Mouse (Mus musculus) liver, embryonic 14.5 days (tissue): ENCODE data around the gene Ldlrap1. TPM values are rescaled to one million over a fixed set of nuclear protein-coding genes. Genes with fewer than 3 reads are reported as not detected.
"Not testable (repeated sequence)": the region's sequence is repeated elsewhere in the genome, so short reads cannot be mapped to it uniquely, and the experiment has no call there.

Experiments used
- ATAC-seq: fragments of 200-750 bp; cut with Nextera tagmentation; 2 replicates; pipeline ENCODE4 v1.8.0; 2017; ENCODE audit warnings: moderate number of reproducible peaks, mild to moderate bottlenecking, moderate library complexity; ENCODE audit not compliant: insufficient read depth
- DNase-seq, 3 experiments: peaks; one replicate each; pipeline ENCODE4 v3.0.0-alpha.2; 2012 to 2013; ENCODE audit warnings: low read depth in 3 of 3, low spot score in 3 of 3
- H3K27ac ChIP-seq: fragments of 300-500 bp; sonication (generic); 2 replicates; pipeline ENCODE4 v1.5.1; 2014; ENCODE audit warnings: moderate library complexity, mild to moderate bottlenecking, control low read depth, inconsistent platforms
- H3K27me3 ChIP-seq: fragments of 300-500 bp; sonication (generic); 2 replicates; pipeline ENCODE4 v1.6.1; 2014; ENCODE audit warnings: mild to moderate bottlenecking, low read length, moderate library complexity; ENCODE audit not compliant: control insufficient read depth, insufficient read depth
- H3K36me3 ChIP-seq: fragments of 300-500 bp; sonication (generic); replicated peaks from 2 replicates; pipeline ENCODE4 v1.6.1; 2014; ENCODE audit warnings: low read depth; ENCODE audit not compliant: control insufficient read depth, insufficient read depth
- H3K4me1 ChIP-seq, 2 experiments: fragments of 200-500 bp in 1 of 2; fragments of 300-500 bp in 1 of 2; sonication (generic) in 1 of 2; replicated peaks; 2 replicates each; pipeline ENCODE4 v1.6.1; 2012 to 2014; ENCODE audit warnings: antibody characterized with exemption in 1 of 2, inconsistent platforms in 1 of 2, low read length in 1 of 2; ENCODE audit not compliant: control insufficient read depth in 2 of 2, insufficient read depth in 2 of 2
- H3K4me2 ChIP-seq: fragments of 300-500 bp; sonication (generic); 2 replicates; pipeline ENCODE4 v1.6.1; 2014; ENCODE audit warnings: low read depth, mild to moderate bottlenecking, control low read depth, moderate library complexity
- H3K4me3 ChIP-seq, 2 experiments: fragments of 200-500 bp in 1 of 2; fragments of 300-500 bp in 1 of 2; sonication (generic) in 1 of 2; 2 replicates each; pipeline ENCODE4 v1.5.1; 2012 to 2014; ENCODE audit warnings: low read depth in 2 of 2, low read length in 2 of 2, mild to moderate bottlenecking in 2 of 2, control low read depth in 1 of 2, inconsistent platforms in 1 of 2, moderate library complexity in 1 of 2; ENCODE audit not compliant: insufficient read depth in 1 of 2
- H3K9ac ChIP-seq: fragments of 300-500 bp; sonication (generic); replicated peaks from 2 replicates; pipeline ENCODE4 v1.6.1; 2014; ENCODE audit warnings: mild to moderate bottlenecking, control low read depth, moderate library complexity
- H3K9me3 ChIP-seq: fragments of 300-500 bp; sonication (generic); 2 replicates; pipeline ENCODE4 v1.6.1; 2016; ENCODE audit warnings: low read length, mixed read lengths; ENCODE audit not compliant: control insufficient read depth
- CTCF ChIP-seq: IDR thresholded peaks from 2 replicates; pipeline ENCODE4 v1.5.1; 2016; ENCODE audit warnings: antibody characterized with exemption, low read depth, control low read depth
- EP300 ChIP-seq: IDR thresholded peaks from 2 replicates; pipeline ENCODE4 v1.6.1; 2016; ENCODE audit warnings: antibody characterized with exemption, low read depth
- WGBS: fragments of 180-500 bp; shearing (Covaris S2); extraction: QIAGEN DNeasy Blood & Tissue Kit; methylation state at CpG from one replicate; pipeline ENCODE4 v1.1.7; 2014; ENCODE audit not compliant: insufficient replicate concordance; 5-methylcytosine and 5-hydroxymethylcytosine counted together
- polyA plus RNA-seq, 2 experiments: library from polyadenylated mRNA; depleted of rRNA in 1 of 2; stranded (reverse) in 1 of 2; unstranded in 1 of 2; fragments of >200 nt; fragmentation: Nextera tagmentation in 1 of 2; extraction: Ambion mirVana in 1 of 2; gene quantifications; 2 replicates each; pipeline versions ENCODE4 v1.2.1 to v1.2.3; 2012 to 2014

Ldlrap1 gene
- polyA plus RNA-seq, 2 experiments: 9.1 to 13.4 TPM

DNA sequence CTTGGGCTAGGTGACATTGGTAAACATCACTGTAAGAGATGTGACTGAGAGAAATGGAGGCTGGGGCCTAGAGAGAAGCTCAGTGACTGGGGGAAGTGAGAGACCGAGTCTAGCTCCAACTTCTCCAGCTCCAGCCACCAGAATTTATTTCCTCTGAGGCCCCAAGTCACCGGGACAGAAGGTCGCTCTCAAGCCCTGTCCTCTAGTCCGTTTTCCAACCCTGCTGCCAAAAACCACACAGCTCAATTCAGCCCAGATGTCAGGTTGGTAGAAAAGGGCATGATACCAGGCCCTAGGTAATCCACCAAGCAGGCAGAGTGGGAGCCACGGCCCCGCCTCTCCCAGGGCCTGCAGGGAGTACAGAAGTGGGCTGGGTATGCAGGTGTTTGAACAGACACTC is 29.8 kb upstream of the Ldlrap1 start:
- WGBS: 64% methylated on average over 6 of the region's 6 CpGs
- Histone ChIP-seq H3K9ac (no peak overlapping the region), H3K4me2 (no peak overlapping the region), H3K36me3 (peaks cover 7% of the 10 kb centered on the region), H3K27me3 (no peaks in the 10 kb centered on the region), H3K27ac (no peak overlapping the region), H3K9me3 (no peaks in the 10 kb centered on the region), H3K4me1 (peaks cover 3 to 4% of the 10 kb centered on the region in 2 experiments; a peak in 3 of 4 replicates), H3K4me3 (no peak overlapping the region)
- no peak for ATAC-seq
- no peak for TF ChIP-seq CTCF
- no peak for TF ChIP-seq EP300
- DNase-seq: no peak

GRCm38 (mm10) chr4:134796581-134797361 is 28.9 kb upstream of the Ldlrap1 start:
- H3K9ac ChIP-seq: no peak overlapping the region
- DNase-seq (no peak), ATAC-seq (0 out of 2 replicates have a peak, but pooled peaks have one; percentile 27)
- H3K27ac ChIP-seq: no peak overlapping the region
- peaks cover 3 to 4% of the 10 kb centered on the region in 2 experiments; a peak in 3 of 4 replicates for H3K4me1 ChIP-seq
- WGBS: 18% methylated on average over 7 of the region's 7 CpGs
- no peak overlapping the region for H3K4me3 ChIP-seq
- H3K4me2 ChIP-seq: no peak overlapping the region
- no peaks in the 10 kb centered on the region for H3K9me3 ChIP-seq
- H3K36me3 ChIP-seq: no peaks in the 10 kb centered on the region; the same call in 1 of the 2 replicates
- TF ChIP-seq CTCF (no peak), EP300 (no peak)
- H3K27me3 ChIP-seq: no peaks in the 10 kb centered on the region

GRCm38 (mm10) chr4:134795819-134796485 is 28.1 kb upstream of the Ldlrap1 start:
- Histone ChIP-seq H3K27me3 (no peaks in the 10 kb centered on the region), H3K9ac (no peak overlapping the region), H3K4me3 (no peak overlapping the region), H3K4me1 (peaks cover 3 to 4% of the 10 kb centered on the region in 2 experiments; a peak in 3 of 4 replicates), H3K36me3 (no peaks in the 10 kb centered on the region), H3K9me3 (no peaks in the 10 kb centered on the region), H3K4me2 (no peak overlapping the region), H3K27ac (no peak overlapping the region)
- TF ChIP-seq EP300 (no peak), CTCF (no peak)
- no peak for ATAC-seq
- no peak for DNase-seq
- 66% methylated on average over 5 of the region's 5 CpGs for WGBS

DNA sequence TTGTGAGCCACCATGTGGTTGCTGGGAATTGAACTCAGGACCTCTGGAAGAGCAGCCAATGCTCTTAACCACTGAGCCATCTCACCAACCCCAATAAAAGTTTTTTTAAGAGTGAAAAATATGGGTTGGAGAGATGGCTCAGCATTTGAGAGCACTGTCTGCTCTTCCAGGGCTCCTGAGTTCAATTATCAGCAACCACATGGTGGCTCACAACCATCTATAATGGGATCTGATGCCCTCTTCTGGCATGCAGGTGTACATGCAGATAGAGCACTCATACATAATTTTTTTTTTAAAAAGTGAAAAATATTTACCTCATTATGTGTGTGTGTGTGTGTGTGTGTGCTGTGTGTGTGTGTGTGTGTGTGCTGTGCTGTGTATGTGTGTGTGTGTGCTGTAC is 27.1 kb upstream of the Ldlrap1 start:
- not testable (repeated sequence) for ATAC-seq, H3K9ac ChIP-seq
- peak; percentile 40; the same call in 1 of the 2 replicates for TF ChIP-seq CTCF

DNA sequence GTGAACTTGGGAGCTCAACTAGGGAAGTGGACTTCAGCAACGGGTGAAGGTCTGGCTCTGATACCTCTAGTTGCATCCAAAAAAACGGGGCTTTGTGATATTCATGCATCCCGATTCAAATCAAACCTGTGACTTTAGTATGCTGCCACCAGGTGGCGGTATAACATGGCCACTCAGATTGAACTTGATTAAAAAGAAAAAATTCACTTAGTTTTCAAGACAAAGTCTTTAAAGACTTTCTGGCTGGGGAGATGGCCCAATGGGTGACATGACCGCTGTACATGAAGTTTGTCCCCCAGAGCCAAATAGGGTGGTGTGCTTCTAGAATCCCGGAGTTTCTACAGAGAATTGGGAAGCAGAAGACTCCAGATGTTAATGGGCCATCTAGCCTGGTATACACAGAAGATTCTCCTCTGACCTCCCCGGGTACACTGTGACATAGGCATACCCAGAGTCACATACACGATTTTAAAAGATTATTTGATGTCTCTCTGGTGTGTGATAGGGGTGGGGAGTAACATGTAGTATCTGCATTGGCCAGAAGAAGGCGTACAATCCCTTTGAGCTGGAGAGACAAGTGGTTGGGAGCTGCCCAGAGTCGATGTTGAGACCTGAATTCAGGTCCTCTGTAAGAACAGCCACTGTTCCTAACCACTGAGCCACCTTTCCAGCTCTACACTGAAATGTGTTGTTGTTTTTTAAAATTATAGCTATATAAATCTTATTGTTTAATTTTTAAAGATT is 25.6 kb upstream of the Ldlrap1 start:
- H3K4me1 ChIP-seq: peaks cover 3 to 4% of the 10 kb centered on the region in 2 experiments; a peak in 3 of 4 replicates
- H3K9me3 ChIP-seq: no peaks in the 10 kb centered on the region
- WGBS: 33% methylated on average over 10 of the region's 10 CpGs
- H3K36me3 ChIP-seq: no peaks in the 10 kb centered on the region
- peak in 2 of 3 experiments; percentile 39 to 49 for DNase-seq
- TF ChIP-seq EP300 (no peak), CTCF (peak; percentile 82)
- no peak overlapping the region for H3K4me3 ChIP-seq
- H3K27ac ChIP-seq: no peak overlapping the region
- no peak overlapping the region for H3K4me2 ChIP-seq
- H3K9ac ChIP-seq: no peak overlapping the region
- 0 out of 2 replicates have a peak, but pooled peaks have one; percentile 24 for ATAC-seq
- no peaks in the 10 kb centered on the region for H3K27me3 ChIP-seq

More for the DNA sequence above, 27.1 kb upstream of the Ldlrap1 start:
- not testable (repeated sequence) for H3K4me1 ChIP-seq, DNase-seq, H3K4me2 ChIP-seq, H3K27ac ChIP-seq, H3K36me3 ChIP-seq, H3K27me3 ChIP-seq, H3K9me3 ChIP-seq, H3K4me3 ChIP-seq
